Mouse (Mus musculus) intestine, embryonic 16.5 days (tissue): ENCODE measurements around the gene Arhgap6. TPM values are rescaled to one million over a fixed set of nuclear protein-coding genes. Genes with fewer than 3 reads are reported as not detected.

Source experiments
- ATAC-seq: fragments of 200-750 bp; cut with Nextera tagmentation; 2 replicates; pipeline ENCODE4 v1.8.0; 2017; ENCODE audit warnings: moderate TSS enrichment, moderate library complexity
- H3K27ac ChIP-seq: fragments of 300-500 bp; sonication (generic); 2 replicates; pipeline ENCODE4 v1.5.1; 2014; ENCODE audit warnings: mild to moderate bottlenecking, low read length
- H3K27me3 ChIP-seq: fragments of 300-500 bp; sonication (generic); replicated peaks from 2 replicates; pipeline ENCODE4 v1.6.1; 2014; ENCODE audit warnings: low read length, control low read depth, mixed read lengths; ENCODE audit not compliant: control insufficient read depth, insufficient read depth
- H3K36me3 ChIP-seq: fragments of 300-500 bp; sonication (generic); 2 replicates; pipeline ENCODE4 v1.6.1; 2014; ENCODE audit warnings: low read length, control low read depth; ENCODE audit not compliant: control insufficient read depth, insufficient read depth
- H3K4me1 ChIP-seq: fragments of 300-500 bp; sonication (generic); 2 replicates; pipeline ENCODE4 v1.6.1; 2014; ENCODE audit warnings: low read length, control low read depth, mixed read lengths; ENCODE audit not compliant: control insufficient read depth, insufficient read depth
- H3K4me2 ChIP-seq: fragments of 300-500 bp; sonication (generic); 2 replicates; pipeline ENCODE4 v1.6.1; 2014; ENCODE audit warnings: low read depth, low read length, control low read depth
- H3K4me3 ChIP-seq: fragments of 300-500 bp; sonication (generic); 2 replicates; pipeline ENCODE4 v1.5.1; 2014; ENCODE audit warnings: mild to moderate bottlenecking, low read length
- H3K9ac ChIP-seq: fragments of 300-500 bp; sonication (generic); 2 replicates; pipeline ENCODE4 v1.6.1; 2014; ENCODE audit warnings: low read depth, low read length
- H3K9me3 ChIP-seq: fragments of 300-500 bp; sonication (generic); 2 replicates; pipeline ENCODE4 v1.6.1; 2016; ENCODE audit warnings: low read length, control low read depth; ENCODE audit not compliant: control insufficient read depth
- WGBS: fragments of 180-500 bp; shearing (Covaris S2); extraction: QIAGEN DNeasy Blood & Tissue Kit; methylation state at CpG from one replicate; pipeline ENCODE4 v1.1.7; 2014; 5-methylcytosine and 5-hydroxymethylcytosine counted together
- polyA plus RNA-seq: library from polyadenylated mRNA; unstranded; fragments of >200 nt; fragmentation: Nextera tagmentation; extraction: Ambion mirVana; gene quantifications from 2 replicates; pipeline ENCODE4 v1.2.1, GENCODE M21; 2015

The Arhgap6 gene
- polyA plus RNA-seq, 1 experiment from 2014 or later, result 4.0 TPM

- H3K9ac ChIP-seq, result no peak overlapping the region
- H3K4me1 ChIP-seq, result no peaks in the 10 kb centered on the region
- H3K4me2 ChIP-seq, result no peak overlapping the region
- H3K27ac ChIP-seq, result no peak overlapping the region
- 83% methylated on average over 5 of the region's 5 CpGs for WGBS
- H3K27me3 ChIP-seq, result 0 out of 2 replicates have a peak, but pooled peaks cover 6% of the 10 kb centered on the region
- H3K36me3 ChIP-seq, result no peaks in the 10 kb centered on the region
- H3K4me3 ChIP-seq, result no peak overlapping the region
- no peaks in the 10 kb centered on the region for H3K9me3 ChIP-seq
- ATAC-seq, result no peak
Measured at GRCm38 (mm10) chrX:168941684-168942083, 146.8 kb downstream of the Arhgap6 start.

GRCm38 (mm10) chrX:168943217-168943616 lies 148.3 kb downstream of the Arhgap6 start:
- Histone ChIP-seq H3K9ac (no peak overlapping the region), H3K4me1 (no peaks in the 10 kb centered on the region), H3K27me3 (0 out of 2 replicates have a peak, but pooled peaks cover 6% of the 10 kb centered on the region), H3K27ac (no peak overlapping the region), H3K9me3 (no peaks in the 10 kb centered on the region), H3K4me3 (no peak overlapping the region), H3K4me2 (no peak overlapping the region), H3K36me3 (no peaks in the 10 kb centered on the region)
- no peak for ATAC-seq
- WGBS, result 62% methylated on average over 4 of the region's 4 CpGs

GRCm38 (mm10) chrX:168975444-168975843 lies 180.5 kb downstream of the Arhgap6 start:
- no peak for ATAC-seq
- Histone ChIP-seq H3K9me3 (no peaks in the 10 kb centered on the region), H3K36me3 (no peaks in the 10 kb centered on the region), H3K9ac (no peak overlapping the region), H3K4me3 (no peak overlapping the region), H3K27ac (no peak overlapping the region), H3K27me3 (peaks cover 6% of the 10 kb centered on the region; the same call in 1 of the 2 replicates), H3K4me1 (no peaks in the 10 kb centered on the region), H3K4me2 (no peak overlapping the region)
- WGBS, result 55% methylated on average over 1 of the region's 1 CpGs

GRCm38 (mm10) chrX:168977776-168978175 lies 182.9 kb downstream of the Arhgap6 start:
- no peak for ATAC-seq

GRCm38 (mm10) chrX:168980370-168980769 lies 185.5 kb downstream of the Arhgap6 start:
- Histone ChIP-seq H3K4me3 (no peak overlapping the region), H3K4me1 (no peaks in the 10 kb centered on the region), H3K27me3 (peaks cover 4% of the 10 kb centered on the region; the same call in 1 of the 2 replicates), H3K27ac (no peak overlapping the region), H3K9me3 (no peaks in the 10 kb centered on the region), H3K4me2 (no peak overlapping the region), H3K36me3 (no peaks in the 10 kb centered on the region), H3K9ac (no peak overlapping the region)
- no peak for ATAC-seq
- 73% methylated on average over 2 of the region's 2 CpGs for WGBS

More at GRCm38 (mm10) chrX:168977776-168978175, 182.9 kb downstream of the Arhgap6 start:
- H3K9me3 ChIP-seq, result no peaks in the 10 kb centered on the region
- WGBS, result 59% methylated on average over 3 of the region's 3 CpGs
- no peak overlapping the region for H3K27ac ChIP-seq
- H3K4me2 ChIP-seq, result no peak overlapping the region
- no peak overlapping the region for H3K4me3 ChIP-seq
- H3K9ac ChIP-seq, result no peak overlapping the region
- H3K4me1 ChIP-seq, result no peaks in the 10 kb centered on the region
- peaks cover 6% of the 10 kb centered on the region; the same call in 1 of the 2 replicates for H3K27me3 ChIP-seq
- H3K36me3 ChIP-seq, result no peaks in the 10 kb centered on the region

GRCm38 (mm10) chrX:169007066-169007465 lies 212.2 kb downstream of the Arhgap6 start:
- WGBS, result 72% methylated on average over 1 of the region's 1 CpGs
- Histone ChIP-seq H3K36me3 (no peaks in the 10 kb centered on the region), H3K4me3 (no peak overlapping the region), H3K9me3 (no peaks in the 10 kb centered on the region), H3K4me2 (no peak overlapping the region), H3K27me3 (no peaks in the 10 kb centered on the region), H3K4me1 (no peaks in the 10 kb centered on the region), H3K9ac (no peak overlapping the region), H3K27ac (no peak overlapping the region)
- no peak for ATAC-seq

- no peaks in the 10 kb centered on the region for H3K36me3 ChIP-seq
- no peak overlapping the region for H3K4me2 ChIP-seq
- no peak overlapping the region for H3K4me3 ChIP-seq
- H3K9ac ChIP-seq, result no peak overlapping the region
- H3K27me3 ChIP-seq, result no peaks in the 10 kb centered on the region
- H3K4me1 ChIP-seq, result no peaks in the 10 kb centered on the region
- no peak for ATAC-seq
- no peaks in the 10 kb centered on the region for H3K9me3 ChIP-seq
- no peak overlapping the region for H3K27ac ChIP-seq
Measured at GRCm38 (mm10) chrX:169012701-169013100, 217.8 kb downstream of the Arhgap6 start.

- Histone ChIP-seq H3K36me3 (no peaks in the 10 kb centered on the region), H3K4me2 (no peak overlapping the region), H3K9ac (no peak overlapping the region), H3K4me3 (no peak overlapping the region), H3K27ac (no peak overlapping the region), H3K9me3 (no peaks in the 10 kb centered on the region), H3K27me3 (no peaks in the 10 kb centered on the region; the same call in 1 of the 2 replicates), H3K4me1 (no peaks in the 10 kb centered on the region)
- 84% methylated on average over 1 of the region's 1 CpGs for WGBS
- no peak for ATAC-seq
Measured at GRCm38 (mm10) chrX:169034390-169034789, 239.5 kb downstream of the Arhgap6 start.

- Histone ChIP-seq H3K27me3 (no peaks in the 10 kb centered on the region; the same call in 1 of the 2 replicates), H3K4me3 (peak overlapping the region; percentile 52), H3K4me2 (peak overlapping the region; percentile 57), H3K27ac (no peak overlapping the region), H3K36me3 (no peaks in the 10 kb centered on the region), H3K9ac (peak overlapping the region; percentile 66), H3K4me1 (no peaks in the 10 kb centered on the region), H3K9me3 (no peaks in the 10 kb centered on the region)
- peak; percentile 99 for ATAC-seq
- whole genome bisulfite sequencing, result 19% methylated on average over 29 of the region's 32 CpGs
Measured at GRCm38 (mm10) chrX:169036403-169037296, 241.8 kb downstream of the Arhgap6 start.
